Mouse (Mus musculus) adrenal gland, postnatal 14 days (tissue): ENCODE measurements around the gene Ablim1. TPM values are rescaled to one million over a fixed set of nuclear protein-coding genes. Genes with fewer than 3 reads are reported as not detected.

ENCODE experiments used
- DNase-seq: peaks from one replicate; pipeline ENCODE4 v3.0.0; 2021; ENCODE audit warnings: mixed read lengths
- total RNA-seq: library from RNA; stranded (reverse); gene quantifications from 2 replicates; pipeline ENCODE4 v1.2.3, GENCODE M21; 2021

The Ablim1 gene
- total RNA-seq, 1 experiment from 2014 or later, result 68.8 TPM

DNA sequence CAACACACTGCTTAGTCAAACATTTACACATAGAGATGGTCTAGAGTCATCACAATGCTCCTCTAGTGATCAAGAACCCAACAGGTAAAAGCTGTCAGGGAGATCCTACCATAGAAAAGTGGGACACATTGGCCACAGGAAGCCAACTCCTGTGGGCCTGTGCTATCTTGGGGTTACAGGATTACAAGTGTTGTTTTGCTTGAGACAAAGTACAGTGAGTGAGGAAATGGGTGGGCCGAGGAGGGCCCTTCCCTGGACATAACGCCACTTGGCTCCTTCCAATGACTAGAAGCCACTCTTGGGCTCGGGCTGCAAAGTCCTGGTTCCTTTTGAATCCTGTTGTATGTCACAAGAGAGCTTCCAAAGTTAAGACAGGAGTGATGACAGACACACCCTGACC, 129.7 kb downstream of the Ablim1 start:
- DNase-seq, result no peak

DNA sequence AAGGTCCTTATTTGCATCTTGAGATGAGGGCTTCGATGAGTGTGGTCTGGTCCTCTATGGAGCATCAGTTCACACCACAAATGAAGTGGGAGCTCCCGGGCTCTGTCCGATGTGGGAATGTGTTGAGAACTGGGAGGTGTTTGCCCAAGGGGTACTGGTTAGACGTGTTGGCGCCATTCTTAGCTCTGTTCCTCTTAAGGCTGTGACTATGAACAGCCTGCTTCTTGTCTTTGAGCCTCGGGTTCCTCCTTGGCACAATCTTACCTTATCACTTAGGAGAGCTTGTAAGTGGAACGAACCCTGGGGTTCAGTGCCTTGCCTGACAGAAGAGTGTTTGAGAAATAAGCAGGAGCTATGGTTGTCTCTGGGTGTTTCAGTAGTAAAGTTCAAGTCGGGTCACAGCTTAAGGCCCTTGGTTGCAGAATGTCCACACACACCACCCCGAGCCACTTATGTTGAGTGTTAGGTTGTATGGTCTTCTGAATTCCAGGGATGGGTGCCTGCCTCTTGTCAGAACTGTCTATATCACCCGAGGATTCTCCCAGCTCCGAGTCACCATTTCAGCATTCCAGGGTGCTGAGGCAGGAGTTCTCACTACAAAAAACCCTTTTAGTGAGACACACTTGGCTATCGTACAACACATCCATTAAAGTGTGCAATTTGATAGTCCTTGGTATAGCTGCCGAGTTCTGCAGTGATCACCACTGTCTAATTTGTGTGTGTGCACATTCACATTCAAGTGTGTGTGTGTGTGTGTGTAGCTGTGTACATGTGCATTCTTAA, 131.6 kb downstream of the Ablim1 start:
- DNase-seq, result no peak

DNA sequence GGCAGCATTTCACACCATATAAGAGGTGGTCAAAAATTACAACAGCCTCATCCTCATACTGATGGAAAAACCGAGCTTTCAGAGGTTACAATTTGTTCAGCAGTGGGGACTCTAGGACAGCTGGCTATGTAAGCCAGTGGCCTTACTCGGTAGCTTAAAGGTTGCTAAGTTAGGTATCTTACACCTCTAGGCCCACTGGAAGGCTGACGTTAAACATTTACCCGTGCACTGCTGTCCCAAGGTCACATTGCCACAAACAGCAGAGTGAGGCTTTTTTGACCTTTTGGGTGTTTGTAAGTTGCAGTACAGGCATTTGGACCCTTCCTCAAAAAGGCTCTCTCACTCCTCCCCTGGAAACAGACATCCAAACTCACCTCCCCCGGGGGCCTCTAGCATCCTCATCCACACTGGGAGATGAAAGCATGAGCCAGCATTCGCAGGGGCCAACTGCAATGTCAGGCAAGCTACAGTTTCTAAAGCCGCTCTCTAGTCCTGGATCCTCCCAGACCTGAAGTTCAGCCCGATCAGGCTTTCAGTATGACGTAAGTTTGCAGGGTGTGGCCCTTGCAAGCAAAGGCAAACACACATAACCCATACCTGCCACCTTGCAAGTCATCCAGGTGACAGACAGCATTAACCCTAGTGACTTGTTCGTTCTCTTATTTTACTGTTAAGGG, 132.7 kb downstream of the Ablim1 start:
- no peak for DNase-seq

DNA sequence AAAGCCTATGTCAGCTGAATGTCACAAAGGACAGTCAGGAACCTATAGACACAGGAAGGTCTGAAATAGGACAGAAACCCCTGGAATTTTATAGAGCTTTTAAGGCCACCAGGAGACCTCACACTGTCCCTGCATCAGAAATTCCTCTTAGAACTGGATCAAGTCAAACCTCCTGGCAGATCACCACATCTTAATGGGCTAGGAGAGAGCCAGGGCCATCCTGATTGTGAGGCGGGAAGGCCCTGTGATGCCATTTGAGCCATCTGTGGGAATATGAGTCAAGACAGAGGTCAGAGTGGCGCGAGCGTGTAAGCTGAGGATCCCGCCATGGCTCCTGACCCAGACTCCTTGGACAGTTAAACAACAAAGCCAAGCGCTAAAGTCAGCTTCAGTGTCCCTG, 133.4 kb downstream of the Ablim1 start:
- no peak for DNase-seq

DNA sequence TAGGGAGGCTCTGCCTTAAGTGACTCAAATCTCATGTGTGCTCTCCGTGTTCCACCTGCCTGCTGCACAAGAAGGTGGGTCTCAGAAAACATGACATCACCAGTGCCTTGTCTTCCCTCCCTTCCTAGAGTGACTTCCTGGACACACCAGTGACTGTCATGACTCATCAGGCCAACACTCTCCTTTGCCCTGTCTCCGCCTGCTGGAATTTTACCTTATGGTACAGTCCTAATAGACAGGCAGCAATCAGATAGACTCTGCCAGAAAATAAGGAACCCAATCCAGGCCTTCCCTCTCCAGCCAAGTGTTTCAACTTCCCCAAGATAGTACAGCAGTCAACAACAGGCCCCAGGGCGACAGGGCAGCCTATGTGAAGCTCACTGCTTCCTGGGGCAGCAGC, 133.8 kb downstream of the Ablim1 start:
- no peak for DNase-seq

DNA sequence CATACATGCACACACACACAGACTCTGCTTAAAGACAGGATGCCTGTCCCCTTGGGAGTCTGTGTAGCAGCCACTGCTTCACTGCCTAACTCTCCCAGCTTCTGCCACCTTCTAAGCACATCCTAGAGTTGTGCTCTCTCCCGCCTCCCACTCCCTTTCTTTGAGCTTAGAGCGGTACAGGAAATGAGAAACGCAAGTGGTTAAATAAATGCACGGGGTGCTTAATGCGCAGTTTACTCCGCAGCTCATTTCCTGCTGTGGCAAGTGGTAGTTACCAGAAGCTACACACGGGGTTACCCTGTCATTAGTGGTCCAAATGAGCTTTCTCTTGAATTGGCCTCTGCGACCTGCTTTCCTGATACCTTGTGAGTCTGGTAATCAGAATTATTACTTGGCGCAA, 134.4 kb downstream of the Ablim1 start:
- no peak for DNase-seq

DNA sequence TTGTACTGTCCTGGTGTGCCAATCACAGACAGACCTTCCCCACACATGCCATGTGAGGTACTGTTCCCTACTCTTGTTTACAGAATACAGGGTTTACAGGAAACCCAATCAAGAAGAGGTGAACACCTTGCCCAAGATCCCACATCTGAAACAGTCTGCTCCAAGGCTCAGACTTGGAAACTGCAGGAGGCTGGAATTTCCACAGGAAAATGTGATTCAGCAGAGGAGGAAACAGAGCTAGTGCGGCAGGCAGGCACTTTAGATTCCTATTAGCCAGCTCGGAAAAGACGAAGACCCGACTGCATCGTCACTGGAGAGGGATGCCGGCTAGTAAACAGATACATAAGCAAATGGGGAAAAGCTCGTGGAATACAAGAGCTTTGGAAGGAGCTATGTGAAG, 135.4 kb downstream of the Ablim1 start:
- no peak for DNase-seq

DNA sequence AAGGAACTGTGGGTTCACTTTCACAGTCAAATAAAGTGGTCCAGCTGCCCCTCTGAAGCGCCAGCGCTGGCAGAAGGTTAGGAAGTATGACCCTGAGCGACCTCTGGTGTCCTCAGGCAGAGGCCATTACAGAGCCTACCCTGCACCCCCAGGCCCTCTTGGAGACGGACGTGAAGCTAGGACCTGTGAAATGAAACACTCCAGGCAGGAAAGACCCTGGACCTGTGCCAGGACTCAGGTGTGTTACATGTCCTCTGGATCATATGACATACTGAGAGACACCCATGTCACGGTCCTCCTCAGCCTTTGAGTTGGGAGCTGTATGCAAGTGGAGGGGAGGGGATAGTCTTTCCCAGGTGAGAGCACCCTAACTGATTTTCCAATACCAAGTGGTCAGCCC, 137.4 kb downstream of the Ablim1 start:
- DNase-seq, result no peak

DNA sequence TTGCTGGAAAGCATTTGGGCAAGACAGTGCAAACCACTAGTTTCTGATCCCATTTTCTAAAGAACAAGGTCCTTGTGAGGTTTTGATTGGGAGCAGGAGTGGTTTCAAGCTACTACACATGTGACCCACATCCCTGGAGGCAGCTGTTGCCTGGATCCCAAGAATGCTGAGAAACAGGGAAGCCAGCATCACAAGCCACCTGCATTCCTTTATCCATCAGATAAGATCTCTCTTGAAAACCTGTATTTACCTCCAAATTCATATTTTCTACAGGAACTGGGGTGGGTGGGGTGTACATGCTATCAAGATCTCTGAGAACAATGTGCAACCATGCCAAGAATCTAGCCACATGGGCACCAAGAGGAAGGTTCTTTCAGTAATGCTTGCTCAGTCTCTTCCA, 139.6 kb downstream of the Ablim1 start:
- DNase-seq, result no peak

DNA sequence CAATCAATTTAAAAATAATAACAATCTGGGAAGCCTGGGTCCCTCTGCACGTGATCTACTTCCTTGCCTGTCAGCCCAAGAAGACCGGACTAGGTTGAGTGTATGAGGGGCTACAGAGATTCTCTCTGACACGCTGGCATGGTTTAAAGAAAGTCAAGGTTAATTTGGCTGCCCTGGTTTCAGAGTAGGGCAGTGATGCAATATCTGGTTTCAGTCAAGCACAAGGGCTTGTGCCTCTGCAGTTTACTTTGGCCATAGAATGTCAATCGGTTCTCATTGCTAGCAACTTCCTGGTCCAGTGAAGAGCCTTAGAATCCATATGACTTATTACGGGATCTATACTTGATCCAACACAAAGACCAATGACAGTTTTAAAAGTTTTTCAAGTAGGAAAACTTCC, 140.2 kb downstream of the Ablim1 start:
- DNase-seq, result no peak

DNA sequence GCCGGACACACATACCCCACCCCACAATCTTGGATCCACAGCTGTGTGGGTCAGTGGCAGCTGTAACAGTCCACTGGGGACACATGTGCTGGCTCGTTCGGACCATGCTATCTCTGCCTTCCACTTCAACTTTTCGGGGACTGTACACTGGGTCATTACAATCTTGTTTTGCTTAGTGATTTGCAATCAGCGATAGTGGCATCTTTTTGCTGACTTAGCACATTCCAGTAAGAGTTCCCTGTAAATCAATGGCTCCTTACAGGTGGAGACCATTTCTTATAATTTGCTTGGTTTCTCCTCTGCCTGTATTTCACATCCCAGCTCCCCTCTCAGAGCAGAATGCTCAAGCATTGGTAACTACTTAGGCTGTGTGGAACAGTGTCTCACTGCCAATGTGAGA, 140.7 kb downstream of the Ablim1 start:
- DNase-seq, result no peak

DNA sequence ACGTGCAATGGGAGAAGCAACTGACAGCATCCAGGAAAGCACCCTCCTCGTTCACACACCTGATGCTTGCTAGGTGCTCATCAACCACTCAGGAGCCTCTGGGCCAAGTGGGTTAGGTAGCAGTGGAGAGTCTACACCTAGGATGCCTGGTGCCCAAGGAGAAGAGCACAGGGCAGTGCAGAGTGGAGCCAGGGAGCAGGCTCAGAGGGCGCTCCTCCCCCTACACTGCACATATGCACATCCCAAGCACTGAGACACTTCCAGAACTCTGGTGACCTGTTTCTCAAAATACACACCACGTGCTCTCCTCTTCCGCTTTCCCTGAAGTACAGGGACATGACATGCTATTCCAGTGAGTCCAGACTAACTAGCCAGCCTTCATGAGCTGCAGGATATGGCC, 142.4 kb downstream of the Ablim1 start:
- DNase-seq, result no peak

DNA sequence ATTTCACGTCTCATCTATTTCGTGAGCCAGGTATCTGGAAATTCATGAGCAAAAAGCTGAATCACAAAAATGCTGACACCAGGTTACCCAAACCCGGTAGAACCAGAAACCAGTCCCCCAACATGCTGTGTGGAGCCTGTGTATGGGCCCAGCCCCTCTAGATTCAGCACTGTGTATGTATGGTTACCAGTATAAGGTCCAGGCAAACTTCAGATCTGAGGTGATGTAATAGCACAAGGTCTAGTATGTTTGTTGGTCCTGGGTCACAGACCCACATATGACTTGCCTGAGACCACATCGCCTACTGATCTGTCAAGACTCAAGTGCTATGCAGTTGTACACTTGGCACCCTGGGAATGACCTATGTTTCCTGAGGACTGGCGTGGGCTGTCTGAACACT, 143.8 kb downstream of the Ablim1 start:
- DNase-seq, result no peak

DNA sequence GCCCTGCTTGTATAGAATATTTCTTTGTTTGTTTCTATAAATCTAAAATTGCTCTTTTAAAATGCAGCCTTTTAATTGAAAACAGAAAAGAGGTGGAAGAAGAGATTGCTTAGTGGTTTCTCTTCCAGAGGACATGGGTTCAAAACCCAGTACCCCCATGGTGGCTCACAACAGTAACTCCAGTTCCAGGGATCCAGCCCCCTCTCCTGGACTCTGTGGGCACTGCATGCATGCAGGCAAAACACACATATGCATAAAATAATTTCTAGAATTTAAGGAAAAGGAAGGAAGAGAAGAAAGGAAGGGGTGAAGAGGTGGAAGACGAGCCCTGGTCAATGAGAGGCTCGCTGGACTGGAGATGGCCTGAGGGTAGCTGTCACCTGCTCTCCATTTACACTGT, 145.2 kb downstream of the Ablim1 start:
- no peak for DNase-seq

DNA sequence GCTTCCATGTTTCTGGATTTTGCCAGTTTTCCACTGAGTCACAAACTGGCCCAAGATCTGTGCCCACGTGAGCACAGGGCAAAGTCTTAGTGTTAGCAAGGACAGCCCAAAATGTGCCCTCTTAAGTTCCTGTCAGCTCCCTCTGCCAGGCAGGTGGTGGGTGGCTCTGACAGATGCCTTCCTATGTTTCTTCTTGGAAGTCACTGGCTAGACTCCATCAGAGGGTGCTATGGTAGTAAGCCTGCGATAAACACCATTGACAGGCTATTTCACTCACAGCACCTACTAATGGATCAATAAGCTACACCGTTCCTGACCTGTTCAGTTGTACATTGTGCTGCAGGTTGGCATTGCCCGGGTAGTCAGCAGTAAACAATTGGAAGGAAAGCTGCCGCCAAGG, 147.0 kb downstream of the Ablim1 start:
- DNase-seq, result no peak

DNA sequence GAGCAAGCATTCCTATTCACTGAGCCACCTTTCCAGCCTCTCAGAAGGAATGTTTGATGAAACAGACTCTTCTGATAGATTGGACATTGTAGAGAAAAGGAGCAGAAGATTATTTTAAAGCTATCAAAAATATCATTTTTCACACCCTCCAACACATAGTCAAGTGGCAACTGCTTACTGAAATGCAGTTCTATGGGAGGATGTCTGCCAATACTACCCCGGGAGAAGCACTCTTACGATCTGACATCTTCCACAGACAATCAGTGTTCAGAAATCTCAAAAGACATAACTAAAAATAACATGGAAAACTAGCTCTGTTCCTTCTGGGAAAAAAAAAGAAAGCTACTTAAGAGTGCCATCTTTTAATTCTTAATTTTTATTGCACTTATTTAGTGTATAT, 149.8 kb downstream of the Ablim1 start:
- DNase-seq, result no peak

DNA sequence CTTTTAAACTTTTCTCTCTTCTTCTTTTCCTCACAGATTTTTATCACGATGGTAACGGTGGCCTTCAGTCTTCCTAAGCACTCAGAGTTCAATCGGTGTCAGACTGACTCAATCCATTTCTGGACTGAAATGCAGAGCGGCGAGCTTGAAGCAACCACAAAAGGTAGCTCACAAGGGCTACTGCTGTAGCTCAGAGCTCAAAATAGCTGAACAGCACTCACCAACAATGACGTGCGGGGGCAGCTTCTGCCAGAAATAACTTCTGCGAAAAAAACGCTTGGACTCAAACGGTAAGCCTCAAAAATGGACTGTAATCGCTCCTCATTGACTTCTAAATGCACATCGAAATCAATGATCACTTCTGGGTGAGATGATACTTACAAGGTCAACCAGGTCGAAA, 151.4 kb downstream of the Ablim1 start:
- no peak for DNase-seq

DNA sequence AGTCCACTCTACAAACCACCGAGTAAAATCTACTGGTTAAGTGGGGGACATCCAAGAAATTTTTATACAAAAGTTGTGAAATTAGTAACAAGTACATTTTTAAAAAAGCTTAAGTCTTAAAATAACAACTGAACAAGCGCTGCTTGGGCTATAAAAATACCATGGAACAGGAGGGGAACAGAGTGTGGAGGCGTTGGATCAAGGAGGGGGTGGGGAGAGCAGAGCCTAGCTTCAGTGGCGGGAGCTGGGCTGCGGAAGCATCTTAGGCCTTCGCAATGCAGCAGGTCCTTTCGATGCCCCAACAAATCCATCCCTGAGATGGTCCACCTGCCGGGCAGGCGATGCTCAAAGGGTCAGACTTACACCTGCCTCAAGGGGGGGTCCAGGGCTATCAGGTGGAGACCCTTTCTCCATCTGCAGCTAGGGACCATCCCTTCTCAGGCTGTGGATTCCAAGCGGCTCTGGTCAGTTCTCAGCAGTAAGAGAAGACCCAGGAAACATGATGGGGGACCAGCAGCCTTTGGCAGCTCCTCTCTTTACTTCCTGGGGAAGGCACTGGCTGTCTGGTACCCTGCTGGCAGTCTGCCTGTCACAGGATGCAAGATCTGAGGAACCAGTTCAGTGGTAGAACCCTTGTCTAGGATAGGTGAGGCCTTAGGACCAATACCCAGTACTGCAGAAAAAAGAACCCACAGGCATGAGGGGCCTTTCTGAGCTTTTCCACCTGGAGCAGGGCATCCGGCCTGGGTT, 152.6 kb downstream of the Ablim1 start:
- DNase-seq, result no peak

DNA sequence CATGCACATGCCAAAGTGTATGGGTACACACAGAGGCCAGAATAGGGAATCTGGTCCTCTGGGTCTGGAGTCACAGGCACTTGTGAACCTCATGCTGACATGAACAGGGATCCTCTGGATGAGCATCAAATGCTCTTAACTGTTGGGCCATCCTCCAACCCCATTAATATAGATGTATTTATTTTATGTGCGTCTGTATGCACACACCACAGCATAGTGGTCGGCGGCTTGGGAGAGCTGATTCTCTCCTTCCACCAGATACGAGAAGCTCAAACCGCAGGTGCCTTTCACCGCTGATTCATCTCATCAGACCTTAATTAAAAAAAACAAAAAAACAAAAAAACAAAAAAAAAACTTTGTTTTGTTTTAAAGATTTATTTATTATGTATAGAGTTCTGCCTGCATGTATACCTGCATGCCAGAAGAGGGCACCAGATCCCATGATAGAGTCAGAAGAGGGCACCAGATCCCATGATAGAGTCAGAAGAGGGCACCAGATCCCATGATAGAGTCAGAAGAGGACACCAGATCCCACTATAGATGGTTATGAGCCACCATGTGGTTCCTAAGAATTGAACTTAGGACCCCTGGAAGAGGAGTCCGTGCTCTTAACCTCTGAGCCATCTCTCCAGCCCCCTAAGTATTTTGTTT, 153.6 kb downstream of the Ablim1 start:
- DNase-seq, result peak; percentile 70

DNA sequence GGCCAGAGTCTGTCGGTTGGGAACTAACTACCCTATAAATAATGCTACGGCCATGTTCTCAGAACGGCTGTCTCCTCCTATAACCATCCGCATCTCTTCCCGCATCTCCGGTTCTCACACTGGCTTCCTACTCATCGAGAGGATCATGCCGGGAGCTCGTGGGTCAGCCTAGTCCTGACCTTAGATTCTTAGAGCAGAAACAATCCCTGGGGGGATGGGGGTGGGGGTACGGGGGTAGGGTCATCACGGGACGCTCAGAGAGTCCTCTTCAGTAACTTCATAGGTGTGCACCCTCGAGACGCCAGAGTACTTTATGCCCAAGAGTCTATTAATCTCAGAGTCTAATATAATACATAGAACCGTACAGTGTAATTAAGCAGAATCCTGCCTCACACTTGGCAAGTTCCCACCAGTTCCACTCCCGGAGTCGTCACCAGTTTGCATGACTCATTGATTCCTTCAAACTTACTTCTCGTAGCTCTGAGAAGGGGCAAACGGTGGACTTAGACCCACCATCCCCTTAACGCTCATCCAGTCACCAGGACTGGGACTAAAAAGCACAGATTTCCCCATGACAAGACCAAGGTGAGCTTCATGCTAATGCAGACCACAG, 156.9 kb downstream of the Ablim1 start:
- no peak for DNase-seq

DNA sequence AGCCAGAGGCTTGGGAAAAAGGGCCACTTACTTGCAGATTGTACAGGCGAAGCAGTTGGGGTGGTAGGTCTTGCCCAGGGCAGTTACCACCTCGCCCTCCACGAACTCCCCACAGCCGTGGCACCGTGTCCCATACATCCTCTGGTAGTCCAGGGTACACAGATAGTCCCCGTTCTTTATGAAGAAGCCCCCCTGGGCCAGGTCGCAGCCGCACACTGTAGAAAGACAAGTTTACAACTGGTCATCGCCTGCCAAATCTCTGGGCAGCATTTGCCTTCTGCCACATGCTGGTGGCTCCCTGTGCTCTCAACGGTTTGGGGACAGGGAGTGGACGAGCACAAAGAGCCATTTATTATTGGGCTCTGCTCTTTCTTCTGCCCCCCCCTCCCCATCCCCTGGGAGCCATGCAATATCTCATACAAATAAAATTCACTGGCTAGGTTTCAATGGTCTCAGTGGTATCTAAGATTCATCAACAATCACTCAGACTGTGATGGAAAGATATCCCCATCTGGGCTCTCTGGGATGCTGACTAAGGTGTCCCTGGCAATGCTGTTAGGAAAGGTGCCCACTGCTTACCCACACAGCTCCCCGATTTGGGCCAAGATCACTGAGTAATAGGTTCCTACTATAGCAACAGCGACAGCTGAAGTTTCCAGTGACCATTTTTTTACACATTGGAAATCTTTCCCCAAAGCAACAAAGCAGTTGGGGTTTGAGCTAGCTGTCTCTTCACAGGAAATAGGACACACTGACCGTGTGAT, 159.4 kb downstream of the Ablim1 start:
- no peak for DNase-seq

DNA sequence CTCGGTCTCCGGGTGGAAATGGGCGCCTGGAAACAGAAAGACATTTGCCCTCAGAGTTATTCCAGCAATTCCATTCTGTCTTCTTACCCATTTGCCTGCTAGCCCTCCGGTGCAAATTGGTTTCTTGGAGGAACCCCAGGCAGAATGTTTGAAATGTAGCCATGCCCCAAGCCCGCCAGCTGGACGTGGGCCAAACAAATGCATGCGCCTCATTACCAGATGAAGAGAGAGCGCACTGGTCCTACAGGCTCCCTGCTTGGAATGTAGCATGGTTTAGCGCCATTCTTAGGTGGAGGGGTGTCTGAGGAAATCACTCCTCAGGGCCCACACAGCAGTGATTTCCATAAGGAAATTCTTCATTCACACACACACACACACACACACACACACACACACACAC, 162.4 kb downstream of the Ablim1 start:
- DNase-seq, result peak; percentile 58
